Mouse (Mus musculus) hindbrain, postnatal 0 days (tissue): ENCODE data around the gene Pecr. TPM values are rescaled to one million over a fixed set of nuclear protein-coding genes. Genes with fewer than 3 reads are reported as not detected.

Experiments
- ATAC-seq: fragments of 200-750 bp; cut with Nextera tagmentation; 2 replicates; pipeline ENCODE4 v1.8.0; 2017; ENCODE audit warnings: mild to moderate bottlenecking, moderate TSS enrichment, moderate library complexity
- DNase-seq: peaks from one replicate; pipeline ENCODE4 v3.0.0-alpha.2; 2015; ENCODE audit warnings: low spot score
- H3K27ac ChIP-seq: fragments of 300-500 bp; sonication (generic); 2 replicates; pipeline ENCODE4 v1.5.1; 2014; ENCODE audit warnings: mild to moderate bottlenecking
- H3K27me3 ChIP-seq: fragments of 300-500 bp; sonication (generic); 2 replicates; pipeline ENCODE4 v1.6.1; 2014; ENCODE audit warnings: low read length, mixed read lengths; ENCODE audit not compliant: insufficient read depth
- H3K36me3 ChIP-seq: fragments of 300-500 bp; sonication (generic); 2 replicates; pipeline ENCODE4 v1.6.1; 2014; ENCODE audit warnings: low read length, mixed read lengths; ENCODE audit not compliant: insufficient read depth
- H3K4me1 ChIP-seq: fragments of 300-500 bp; sonication (generic); 2 replicates; pipeline ENCODE4 v1.6.1; 2014; ENCODE audit warnings: antibody characterized with exemption, low read length, mixed read lengths; ENCODE audit not compliant: insufficient read depth
- H3K4me2 ChIP-seq: fragments of 300-500 bp; sonication (generic); 2 replicates; pipeline ENCODE4 v1.6.1; 2014; ENCODE audit warnings: low read depth, mild to moderate bottlenecking, low read length, moderate library complexity, mixed read lengths
- H3K4me3 ChIP-seq: fragments of 300-500 bp; sonication (generic); 2 replicates; pipeline ENCODE4 v1.5.1; 2014; ENCODE audit warnings: low read length
- H3K9ac ChIP-seq: fragments of 300-500 bp; sonication (generic); replicated peaks from 2 replicates; pipeline ENCODE4 v1.6.1; 2014; ENCODE audit warnings: mild to moderate bottlenecking, low read length, moderate library complexity, mixed read lengths
- H3K9me3 ChIP-seq: fragments of 300-500 bp; sonication (generic); 2 replicates; pipeline ENCODE4 v1.6.1; 2016; ENCODE audit warnings: low read length, mixed read lengths
- CTCF ChIP-seq: IDR thresholded peaks from 2 replicates; pipeline ENCODE4 v1.5.1; 2016; ENCODE audit warnings: antibody characterized with exemption, control low read depth, low read depth
- WGBS: fragments of 180-500 bp; shearing (Covaris S2); extraction: QIAGEN DNeasy Blood & Tissue Kit; methylation state at CpG from one replicate; pipeline ENCODE4 v1.1.7; 2014; 5-methylcytosine and 5-hydroxymethylcytosine counted together
- polyA plus RNA-seq: library from polyadenylated mRNA; unstranded; fragments of >200 nt; fragmentation: Nextera tagmentation; extraction: Ambion mirVana; gene quantifications from 2 replicates; pipeline ENCODE4 v1.2.1, GENCODE M21; 2015
- total RNA-seq: library from RNA; depleted of rRNA; stranded (reverse); fragments of >200 nt; gene quantifications from 2 replicates; pipeline ENCODE4 v1.2.3, GENCODE M21; 2014; rRNA removed

The Pecr gene
- total RNA-seq (1.8 and 3.8 TPM in 2 replicates), polyA plus RNA-seq (13.5 and 14.4 TPM in 2 replicates)

DNA sequence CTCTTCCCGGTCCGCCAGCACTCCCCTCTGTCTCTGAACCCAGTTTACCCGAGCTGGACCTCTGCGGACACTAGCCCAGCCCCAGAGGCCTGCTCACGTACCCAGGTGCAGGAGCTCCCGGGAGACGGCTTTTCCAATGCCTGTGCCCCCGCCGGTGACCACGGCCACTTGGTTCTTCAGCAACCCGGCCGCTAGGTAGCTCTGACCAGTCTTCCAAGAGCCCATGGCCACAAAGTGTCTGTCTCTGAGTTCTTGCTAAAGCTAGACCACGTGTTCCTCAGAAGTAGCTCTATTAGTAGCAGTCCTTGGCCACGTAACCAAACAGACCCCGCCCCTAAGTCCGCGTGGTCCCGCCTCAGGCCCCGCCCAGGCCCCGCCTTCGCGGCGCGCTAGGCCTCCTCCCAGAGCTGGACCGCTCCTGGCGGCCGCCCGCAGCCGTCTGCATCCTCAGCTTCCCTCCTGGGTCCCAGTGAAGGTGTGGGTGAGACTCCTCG, at the start of gene Pecr, which contains the start of gene Tmem169:
Gene Pecr, minus strand, starts transcription at position 323 of the 494 bp plus-strand sequence.
Gene Tmem169, plus strand, starts transcription at position 378 of the 494 bp plus-strand sequence.
- H3K4me1 ChIP-seq = peaks cover 12% of the 10 kb centered on the region
- peak within 1 kb of the TSS; percentile 65 for H3K9ac ChIP-seq
- ATAC-seq = peak; percentile 99
- H3K27ac ChIP-seq = peak within 1 kb of the TSS; percentile 74
- H3K4me2 ChIP-seq = peak within 1 kb of the TSS; percentile 98
- H3K9me3 ChIP-seq = no peaks in the 10 kb centered on the region
- H3K4me3 ChIP-seq = peak within 1 kb of the TSS; percentile 57
- peak; percentile 96 for DNase-seq
- WGBS = under 1% methylated on average over 30 of the region's 30 CpGs
- H3K36me3 ChIP-seq = no peaks in the 10 kb centered on the region
- no peak; the same call in 1 of the 2 replicates for TF ChIP-seq CTCF
- H3K27me3 ChIP-seq = no peaks in the 10 kb centered on the region

DNA sequence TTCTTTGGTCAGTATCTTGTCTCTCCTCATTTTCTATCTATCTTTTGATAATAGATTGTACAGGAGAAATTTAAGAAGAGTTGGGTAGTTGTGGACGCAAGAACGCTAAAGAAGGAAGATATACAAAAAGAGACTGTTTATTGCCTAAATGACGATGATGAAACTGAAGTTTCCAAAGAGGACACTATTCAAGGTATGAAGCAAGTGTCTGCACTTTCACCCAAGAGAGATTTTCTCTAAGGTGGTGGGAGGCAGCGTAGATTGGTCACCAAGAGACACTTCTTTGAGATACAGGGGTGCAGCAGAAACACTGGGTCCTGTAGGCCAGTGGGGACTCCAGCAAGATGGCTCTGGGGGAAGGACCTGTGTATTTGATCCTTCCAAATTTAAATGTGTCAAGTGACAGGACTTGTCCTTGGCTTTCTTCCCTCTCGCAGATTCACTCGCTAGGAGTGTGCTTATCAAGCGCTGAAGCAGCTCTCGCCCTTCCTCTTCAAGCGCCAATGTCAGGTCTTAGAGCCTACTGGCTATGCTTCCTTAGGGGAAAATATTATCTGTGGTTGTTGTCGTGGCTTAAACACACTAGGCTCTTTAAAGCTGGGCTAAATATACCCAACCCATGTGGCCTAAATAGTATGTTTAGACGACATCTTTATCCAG, 42.2 kb upstream of the Pecr start:
- no peak overlapping the region for H3K9ac ChIP-seq
- no peak for TF ChIP-seq CTCF
- peaks cover 4% of the 10 kb centered on the region; the same call in 1 of the 2 replicates for H3K36me3 ChIP-seq
- H3K27ac ChIP-seq = no peak overlapping the region
- WGBS = 97% methylated on average over 11 of the region's 11 CpGs
- H3K9me3 ChIP-seq = no peaks in the 10 kb centered on the region
- H3K4me2 ChIP-seq = no peak overlapping the region
- H3K4me1 ChIP-seq = no peaks in the 10 kb centered on the region
- no peak overlapping the region for H3K4me3 ChIP-seq
- H3K27me3 ChIP-seq = no peaks in the 10 kb centered on the region
- no peak for DNase-seq
- no peak for ATAC-seq

DNA sequence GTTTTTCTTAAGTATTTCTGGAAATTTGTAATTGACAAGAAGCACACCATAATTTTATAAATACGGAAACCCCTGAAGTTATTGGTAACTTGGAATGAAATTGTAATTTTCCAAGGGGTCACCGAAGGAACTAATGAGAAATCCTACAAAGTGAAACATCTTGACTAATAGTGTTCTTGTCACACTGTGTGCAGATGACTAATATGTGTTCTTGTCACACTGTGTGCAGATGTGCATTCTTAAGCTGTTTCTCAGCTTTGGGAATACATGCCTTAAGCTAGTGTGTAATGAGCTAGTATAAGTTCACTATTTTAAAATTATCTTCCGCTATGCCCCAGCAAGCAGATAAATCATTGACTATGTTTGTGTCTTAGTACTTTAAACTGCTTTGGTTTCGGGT, 39.1 kb upstream of the Pecr start:
- no peak for TF ChIP-seq CTCF
- Histone ChIP-seq H3K27ac (no peak overlapping the region), H3K4me1 (no peaks in the 10 kb centered on the region), H3K9ac (no peak overlapping the region), H3K36me3 (peaks cover 8% of the 10 kb centered on the region; the same call in 1 of the 2 replicates), H3K27me3 (no peaks in the 10 kb centered on the region), H3K4me3 (no peak overlapping the region), H3K9me3 (no peaks in the 10 kb centered on the region), H3K4me2 (no peak overlapping the region)
- ATAC-seq (no peak), DNase-seq (no peak)
- 96% methylated on average over 4 of the region's 4 CpGs for WGBS

DNA sequence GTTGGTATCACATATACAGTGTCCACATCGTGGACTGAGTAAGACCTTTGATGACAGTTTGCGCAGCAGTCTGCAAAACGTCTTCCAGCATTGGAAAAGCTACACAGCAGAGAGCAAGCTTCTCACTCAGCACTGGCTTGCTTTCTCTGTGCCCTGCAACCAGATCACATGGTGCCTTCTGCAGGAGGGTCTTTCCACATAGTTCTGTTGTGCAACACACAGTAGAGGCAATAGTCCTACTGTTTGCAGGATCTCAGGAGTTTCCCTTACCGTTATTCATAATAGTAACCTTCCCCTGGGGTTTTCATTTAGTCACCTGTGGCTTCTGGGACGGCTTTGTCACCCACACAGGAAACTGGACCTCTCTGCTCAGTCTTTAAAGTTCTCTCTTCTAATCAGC, 36.6 kb upstream of the Pecr start:
- Histone ChIP-seq H3K4me1 (no peaks in the 10 kb centered on the region), H3K4me3 (no peak overlapping the region), H3K9me3 (no peaks in the 10 kb centered on the region), H3K27me3 (no peaks in the 10 kb centered on the region), H3K9ac (no peak overlapping the region), H3K27ac (no peak overlapping the region), H3K4me2 (no peak overlapping the region), H3K36me3 (peaks cover 4% of the 10 kb centered on the region; the same call in 1 of the 2 replicates)
- 98% methylated on average over 5 of the region's 5 CpGs for WGBS
- no peak for TF ChIP-seq CTCF
- DNase-seq = no peak
- ATAC-seq = no peak

DNA sequence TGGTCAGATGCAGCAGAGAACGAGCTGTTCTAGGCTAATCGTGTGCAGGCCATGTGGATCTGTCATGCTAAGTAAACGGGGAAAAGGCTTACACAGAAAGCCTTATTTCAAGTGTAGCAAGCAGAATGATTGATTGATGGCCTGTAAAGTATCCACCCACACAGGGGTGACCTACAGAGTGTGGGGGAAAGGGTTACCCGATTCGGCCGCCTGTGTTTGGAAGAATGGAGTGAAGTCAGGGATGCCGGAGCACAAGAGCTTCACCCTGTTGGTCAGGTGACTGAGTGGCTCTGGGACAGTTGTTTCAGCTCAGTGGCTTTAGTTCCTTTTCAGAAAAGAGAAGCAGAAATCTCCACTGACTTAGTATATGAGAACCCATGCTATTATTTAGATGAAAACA, 32.8 kb upstream of the Pecr start:
- 69% methylated on average over 7 of the region's 7 CpGs for WGBS
- DNase-seq = no peak
- Histone ChIP-seq H3K4me1 (no peaks in the 10 kb centered on the region), H3K27ac (no peak overlapping the region), H3K4me2 (no peak overlapping the region), H3K4me3 (no peak overlapping the region), H3K36me3 (0 out of 2 replicates have a peak, but pooled peaks cover 4% of the 10 kb centered on the region), H3K9ac (no peak overlapping the region), H3K27me3 (no peaks in the 10 kb centered on the region), H3K9me3 (no peaks in the 10 kb centered on the region)
- TF ChIP-seq CTCF = no peak
- ATAC-seq = no peak

DNA sequence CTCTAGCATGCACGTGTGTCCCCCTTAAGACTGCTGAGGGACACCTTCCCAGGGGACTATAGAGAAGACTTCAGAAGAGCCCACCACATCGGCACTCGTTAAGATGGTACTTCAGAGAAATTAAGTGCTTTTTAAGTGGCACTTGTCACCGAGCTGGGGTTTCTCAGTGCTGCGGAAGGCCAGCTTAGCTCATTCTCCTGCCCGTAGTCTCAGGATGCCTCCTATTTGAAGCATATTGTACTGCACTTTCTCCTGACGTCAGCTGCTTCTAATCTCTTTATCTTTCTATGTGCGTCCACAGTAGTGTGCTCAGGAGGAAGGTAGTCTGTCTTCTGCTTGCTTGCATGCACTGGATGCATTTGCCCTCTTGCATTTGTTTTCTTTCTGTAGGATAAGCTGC, 32.3 kb upstream of the Pecr start:
- no peak for ATAC-seq
- no peak for DNase-seq

DNA sequence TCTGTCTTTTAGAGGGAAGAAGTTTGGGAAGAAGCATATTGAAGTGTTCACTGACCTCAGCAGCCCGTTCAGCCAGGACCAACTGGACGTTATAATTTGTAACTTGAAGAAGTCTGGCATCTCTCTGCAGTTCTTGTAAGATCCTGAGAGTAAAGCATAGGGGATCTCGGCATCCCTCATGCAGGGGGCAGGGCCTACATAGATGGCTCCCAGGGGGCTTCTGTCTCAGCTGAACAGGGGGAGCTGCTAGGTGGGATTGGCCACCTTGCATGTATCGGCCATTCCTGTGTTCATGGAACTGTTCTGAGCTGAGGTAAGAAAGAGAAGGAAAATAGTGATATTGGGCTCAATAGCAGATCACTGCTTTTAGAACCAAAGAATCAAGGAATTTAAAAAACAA, 31.3 kb upstream of the Pecr start:
- H3K4me1 ChIP-seq = no peaks in the 10 kb centered on the region
- no peak overlapping the region for H3K9ac ChIP-seq
- H3K27ac ChIP-seq = no peak overlapping the region
- 0 out of 2 replicates have a peak, but pooled peaks cover 2% of the 10 kb centered on the region for H3K36me3 ChIP-seq
- ATAC-seq (no peak), DNase-seq (no peak)
- no peak overlapping the region for H3K4me3 ChIP-seq
- no peak overlapping the region for H3K4me2 ChIP-seq
- no peaks in the 10 kb centered on the region for H3K27me3 ChIP-seq
- WGBS = 90% methylated on average over 4 of the region's 4 CpGs
- no peaks in the 10 kb centered on the region for H3K9me3 ChIP-seq
- no peak for TF ChIP-seq CTCF

More for the DNA sequence above, 32.3 kb upstream of the Pecr start:
- Histone ChIP-seq H3K4me3 (no peak overlapping the region), H3K36me3 (0 out of 2 replicates have a peak, but pooled peaks cover 4% of the 10 kb centered on the region), H3K4me2 (no peak overlapping the region), H3K9me3 (no peaks in the 10 kb centered on the region), H3K27me3 (no peaks in the 10 kb centered on the region), H3K9ac (no peak overlapping the region), H3K27ac (no peak overlapping the region), H3K4me1 (no peaks in the 10 kb centered on the region)
- WGBS = 70% methylated on average over 8 of the region's 8 CpGs
- TF ChIP-seq CTCF = no peak
